Mouse (Mus musculus) mouse trophoblast stem cell (cell line): ENCODE data around the gene Tspan14.

ENCODE experiments used
- in situ Hi-C, 2 experiments: fragments of 300-500 bp; cut with MseI, MboI; formaldehyde crosslinking; loops; 2 replicates in 1 of 2; 3 replicates in 1 of 2; pipeline ENCODE4 v1.15.1; 2025

Tspan14 gene

DNA sequence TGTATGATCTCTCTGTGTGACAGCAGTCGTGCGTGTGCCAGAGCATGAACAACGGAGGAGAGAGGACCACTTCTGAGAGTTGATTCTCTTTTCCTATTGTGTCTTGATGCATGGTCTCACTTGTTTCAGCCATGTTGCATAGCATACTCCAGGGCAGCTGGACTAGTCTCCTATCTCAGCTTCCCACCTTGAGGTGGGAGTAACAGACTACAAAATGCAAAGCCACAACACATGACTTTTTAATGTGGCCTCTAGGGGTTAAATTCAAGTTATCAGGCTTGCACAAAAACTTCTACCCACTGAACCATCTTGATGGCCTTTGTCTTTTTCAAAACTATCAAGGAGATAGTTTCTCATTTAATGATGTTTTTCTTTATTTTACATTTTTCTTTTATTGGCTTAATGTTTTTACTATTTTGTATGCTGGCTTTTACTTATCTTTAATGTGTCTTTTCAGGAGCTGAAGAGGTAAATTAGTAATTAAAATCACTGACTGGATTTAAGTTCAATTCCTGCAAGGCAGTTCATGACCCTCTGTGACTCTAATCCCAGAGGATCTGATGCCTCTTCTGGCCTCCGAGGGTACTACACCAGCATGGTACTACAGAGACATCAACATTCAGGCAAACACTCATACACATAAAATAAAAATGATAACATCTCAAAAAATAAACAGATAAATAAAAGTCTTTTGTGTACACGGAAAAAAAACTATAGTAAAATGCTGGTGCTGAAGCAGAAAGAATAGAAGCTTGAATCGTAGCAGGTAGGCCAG, 80.0 kb downstream of the Tspan14 start:
- in situ Hi-C loops, result no loop called here

DNA sequence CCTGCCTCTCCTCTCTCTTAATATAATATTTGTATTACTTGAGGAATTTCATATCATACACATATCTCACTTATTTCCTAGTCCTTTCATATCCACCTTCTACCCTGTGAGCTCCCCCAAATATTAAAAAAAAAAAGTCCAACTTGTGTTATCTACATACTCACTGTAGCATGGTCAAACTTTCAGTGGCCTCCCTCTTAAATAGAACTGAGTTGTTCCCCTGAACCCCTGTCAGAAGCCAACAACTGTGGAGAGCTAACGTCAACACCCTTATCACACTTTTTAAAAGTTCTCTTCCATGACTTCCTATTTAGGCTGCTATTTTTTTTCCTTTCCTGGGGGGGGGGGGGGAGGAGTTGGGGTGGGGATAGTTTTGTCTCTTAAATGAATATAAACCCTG, 80.9 kb downstream of the Tspan14 start:
- in situ Hi-C loops, result no loop called here

DNA sequence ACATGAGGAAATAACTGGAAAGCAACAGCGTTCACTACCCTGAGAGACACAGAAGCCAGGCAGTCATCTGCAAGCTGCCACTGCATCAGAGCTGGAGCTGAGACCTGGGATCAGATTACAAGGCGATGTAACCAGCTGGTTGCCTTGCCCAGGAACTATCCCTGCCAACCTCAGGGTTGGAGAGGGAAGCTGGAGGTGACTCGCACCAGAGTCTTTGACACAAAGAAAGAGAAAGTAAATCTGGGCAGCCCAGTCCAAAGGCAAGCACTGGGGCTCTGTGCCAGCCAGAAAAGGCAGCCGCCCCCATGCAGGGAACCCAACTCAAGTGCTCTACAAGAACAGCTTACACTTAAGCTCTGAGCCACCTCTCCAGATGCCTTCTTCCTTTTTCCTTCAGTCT, 81.4 kb downstream of the Tspan14 start:
- in situ Hi-C loops, result no loop called here

DNA sequence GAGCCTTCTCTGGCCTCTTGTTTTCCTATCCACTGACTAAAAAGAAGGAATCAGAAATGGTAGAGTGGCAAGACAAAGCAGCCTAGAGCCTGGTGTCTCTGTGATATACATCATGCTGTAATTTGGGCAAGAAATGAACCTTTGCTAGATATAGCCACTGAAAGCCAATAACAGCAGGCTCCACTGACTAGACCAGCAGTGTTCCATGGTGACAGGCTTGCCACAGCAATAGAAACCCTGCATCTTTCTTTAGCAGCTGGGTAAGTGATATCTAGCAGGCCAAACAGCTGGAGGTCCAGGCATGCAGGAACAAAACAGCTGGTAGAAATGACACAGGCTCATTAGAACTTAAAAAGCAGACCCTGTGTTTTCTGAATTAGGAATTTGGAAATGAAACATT, 92.0 kb downstream of the Tspan14 start:
- in situ Hi-C loops, result loop anchor here in 1 of 2 experiments (10.0 kb wide), 1 partner anchor 60 kb away; no protein-coding TSS in a partner anchor

DNA sequence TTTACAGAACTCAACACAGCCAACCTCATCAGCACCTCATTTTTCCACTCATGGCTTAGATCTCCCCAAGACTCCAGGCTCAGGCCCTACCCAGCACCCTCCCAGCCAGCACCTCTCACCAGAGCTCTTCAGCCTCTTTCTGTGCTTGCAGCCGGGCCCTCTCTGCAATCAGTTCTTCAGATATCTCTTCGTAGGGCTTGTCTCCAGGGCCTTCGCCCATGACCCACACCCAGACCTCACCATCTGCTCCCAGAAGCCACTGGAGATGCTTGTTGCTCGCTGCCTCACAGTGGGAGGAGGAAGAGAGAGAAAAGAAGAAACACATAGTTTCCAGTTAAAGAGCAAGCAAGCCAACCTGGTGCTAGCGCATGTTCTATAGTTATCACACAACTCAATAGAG, 92.6 kb downstream of the Tspan14 start:
- in situ Hi-C loops, result loop anchor here in 1 of 2 experiments (10.0 kb wide), 1 partner anchor 59 kb away; no protein-coding TSS in a partner anchor

DNA sequence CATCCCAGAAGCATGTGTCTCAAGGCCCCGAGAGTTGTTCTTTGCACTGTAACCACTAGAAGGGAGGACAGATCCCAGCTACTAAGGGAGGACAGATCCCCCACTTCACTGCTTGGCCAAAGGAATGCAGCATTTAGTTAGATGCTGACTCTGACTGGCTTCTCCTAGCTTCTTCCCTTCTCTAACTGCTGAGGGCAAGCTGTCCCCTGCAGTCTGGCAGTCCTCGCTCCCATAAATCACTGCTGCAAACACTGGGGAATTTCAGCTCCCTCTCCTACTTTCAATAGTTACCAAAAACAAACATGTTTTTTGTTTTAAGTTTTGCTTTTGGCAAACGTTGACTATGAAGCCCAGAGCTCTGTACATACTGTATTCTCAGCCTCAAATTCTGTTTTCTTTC, 96.0 kb downstream of the Tspan14 start:
- in situ Hi-C loops, result loop anchor here in 1 of 2 experiments (10.0 kb wide), 1 partner anchor 56 kb away; no protein-coding TSS in a partner anchor

DNA sequence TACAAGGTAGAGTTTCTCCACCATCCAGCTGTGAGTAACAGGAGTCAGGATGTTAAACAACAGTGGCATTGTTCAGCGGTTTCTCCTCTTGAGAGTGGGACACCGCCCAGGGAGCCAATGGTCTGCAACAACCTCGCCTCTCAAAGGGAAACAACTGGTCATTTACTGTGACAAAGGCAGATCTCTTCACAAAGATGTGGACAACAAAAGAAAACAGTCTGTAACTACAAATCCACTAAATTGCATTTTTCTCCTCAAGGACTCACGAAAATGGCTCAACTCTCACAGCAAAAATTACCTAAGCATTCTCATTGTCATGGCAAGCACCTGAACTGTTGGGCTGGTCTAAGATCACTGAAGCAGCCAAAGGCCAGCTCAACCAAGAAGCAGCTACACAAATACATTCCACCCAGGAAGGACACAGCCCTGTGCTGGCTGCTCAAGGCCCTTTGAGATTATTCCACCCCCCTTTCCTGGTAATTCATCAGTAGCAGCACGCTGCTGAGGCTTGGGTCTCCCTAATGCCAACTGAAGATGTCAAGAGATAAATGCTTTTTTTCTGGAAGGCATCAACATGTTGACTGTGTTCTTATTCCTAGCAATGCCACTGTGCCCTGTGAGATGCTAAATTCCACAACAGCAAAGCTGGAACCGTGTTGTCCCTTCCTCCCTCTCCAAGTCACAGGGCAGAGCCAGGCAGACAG, 101.6 kb downstream of the Tspan14 start:
- in situ Hi-C loops, result no loop called here

DNA sequence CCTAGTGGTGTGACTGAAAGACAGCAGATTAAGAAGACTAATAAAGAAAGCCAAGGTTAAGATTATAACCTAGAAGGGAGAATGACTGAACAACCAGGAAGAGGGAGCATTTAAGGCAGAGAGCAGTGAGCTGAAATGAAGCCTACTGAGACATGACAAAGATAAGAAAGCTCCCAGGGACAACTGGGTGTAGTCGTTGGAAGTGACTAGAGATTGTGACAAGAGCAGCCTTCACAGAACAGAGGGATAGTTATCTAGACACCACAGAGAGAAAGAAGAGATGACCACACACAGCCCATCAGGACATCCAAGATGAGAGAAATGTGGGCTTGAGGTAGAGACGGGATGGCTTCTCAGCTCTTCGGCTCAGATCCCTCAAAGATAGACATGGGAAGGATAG, 102.9 kb downstream of the Tspan14 start:
- in situ Hi-C loops, result no loop called here

DNA sequence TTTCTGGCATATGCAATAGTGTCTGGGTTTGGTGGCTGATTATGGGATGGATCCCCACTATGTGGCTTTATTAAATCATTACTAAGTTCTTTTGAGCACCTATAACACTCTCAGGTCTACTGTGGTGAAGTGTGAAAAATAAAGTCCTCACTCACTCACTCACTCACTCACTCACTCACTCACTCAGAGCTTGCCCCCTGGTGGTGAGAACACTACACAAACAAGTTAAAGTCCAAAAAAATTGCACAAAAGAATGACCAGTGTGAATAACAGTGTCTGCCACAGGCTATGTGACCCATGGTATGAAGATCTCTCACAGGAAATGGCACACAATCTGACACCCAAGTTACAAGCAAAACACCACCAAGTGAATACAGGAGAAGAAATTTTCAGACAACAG, 103.6 kb downstream of the Tspan14 start:
- in situ Hi-C loops, result no loop called here
